Mouse (Mus musculus): ENCODE measurements around the gene Fermt2. TPM values are rescaled to one million over a fixed set of nuclear protein-coding genes. Genes with fewer than 3 reads are reported as not detected.
"Not testable (repeated sequence)": the region's sequence is repeated elsewhere in the genome, so short reads cannot be mapped to it uniquely, and the experiment has no call there.

Fermt2 gene
- total RNA-seq, 2 experiments from 2014 or later, result 78.6 to 81.1 TPM

GRCm38 (mm10) chr14:45478515-45478914 is 51.4 kb downstream of the Fermt2 start:
- DNase-seq (ENCODE audit: extremely low spot score in 1 of 2, low spot score in 2 of 2), result no peak
- intact Hi-C loops (cut with DNase I), result no loop called here

GRCm38 (mm10) chr14:45477651-45478050 is 52.3 kb downstream of the Fermt2 start:
- intact Hi-C loops (cut with DNase I), result no loop called here

GRCm38 (mm10) chr14:45476990-45477389 is 52.9 kb downstream of the Fermt2 start:
- intact Hi-C loops (cut with DNase I), result no loop called here

More at GRCm38 (mm10) chr14:45477651-45478050, 52.3 kb downstream of the Fermt2 start:
- peak in 1 of 2 experiments; percentile 46 for DNase-seq (ENCODE audit: extremely low spot score in 1 of 2, low spot score in 2 of 2)

GRCm38 (mm10) chr14:45472536-45472935 is 57.4 kb downstream of the Fermt2 start:
- DNase-seq (ENCODE audit: extremely low spot score in 1 of 2, low spot score in 2 of 2), result no peak
- intact Hi-C loops (cut with DNase I), result no loop called here

More at GRCm38 (mm10) chr14:45476990-45477389, 52.9 kb downstream of the Fermt2 start:
- no peak for DNase-seq (ENCODE audit: extremely low spot score in 1 of 2, low spot score in 2 of 2)

- intact Hi-C loops (cut with DNase I), result no loop called here
- DNase-seq (ENCODE audit: extremely low spot score in 1 of 2, low spot score in 2 of 2), result no peak
Measured at GRCm38 (mm10) chr14:45469446-45469845, 60.5 kb downstream of the Fermt2 start.

- intact Hi-C loops (cut with DNase I); DNase-seq (ENCODE audit: extremely low spot score in 1 of 2, low spot score in 2 of 2): not testable (repeated sequence)
Measured at GRCm38 (mm10) chr14:45466371-45466770, 63.5 kb downstream of the Fermt2 start.

- intact Hi-C loops (cut with DNase I), result no loop called here
- no peak for DNase-seq (ENCODE audit: extremely low spot score in 1 of 2, low spot score in 2 of 2)
Measured at GRCm38 (mm10) chr14:45464036-45465035, 65.6 kb downstream of the Fermt2 start.

GRCm38 (mm10) chr14:45463599-45463998 is 66.3 kb downstream of the Fermt2 start:
- DNase-seq (ENCODE audit: extremely low spot score in 1 of 2, low spot score in 2 of 2), result peak in 1 of 2 experiments; percentile 76
- intact Hi-C loops (cut with DNase I), result no loop called here

- no peak for DNase-seq (ENCODE audit: extremely low spot score in 1 of 2, low spot score in 2 of 2)
- intact Hi-C loops (cut with DNase I), result no loop called here
Measured at GRCm38 (mm10) chr14:45462875-45463475, 66.9 kb downstream of the Fermt2 start.

GRCm38 (mm10) chr14:45462374-45462773 is 67.5 kb downstream of the Fermt2 start:
- intact Hi-C loops (cut with DNase I), result no loop called here
- DNase-seq (ENCODE audit: extremely low spot score in 1 of 2, low spot score in 2 of 2), result peak; percentile 51 to 69

- no peak for DNase-seq (ENCODE audit: extremely low spot score in 1 of 2, low spot score in 2 of 2)
- intact Hi-C loops (cut with DNase I), result no loop called here
Measured at GRCm38 (mm10) chr14:45461945-45462344, 68.0 kb downstream of the Fermt2 start.

GRCm38 (mm10) chr14:45460491-45460890 is 69.4 kb downstream of the Fermt2 start:
- intact Hi-C loops (cut with DNase I), result no loop called here

GRCm38 (mm10) chr14:45459877-45460276 is 70.0 kb downstream of the Fermt2 start:
- no peak for DNase-seq (ENCODE audit: extremely low spot score in 1 of 2, low spot score in 2 of 2)
- intact Hi-C loops (cut with DNase I), result loop anchor here (5.0 kb wide), 1 partner anchor 67 kb away; no protein-coding TSS in a partner anchor

More at GRCm38 (mm10) chr14:45460491-45460890, 69.4 kb downstream of the Fermt2 start:
- DNase-seq (ENCODE audit: extremely low spot score in 1 of 2, low spot score in 2 of 2), result no peak

- DNase-seq (ENCODE audit: extremely low spot score in 1 of 2, low spot score in 2 of 2), result no peak
- intact Hi-C loops (cut with DNase I), result loop anchor here (5.0 kb wide), 1 partner anchor 70 kb away; no protein-coding TSS in a partner anchor
Measured at GRCm38 (mm10) chr14:45457003-45457402, 72.9 kb downstream of the Fermt2 start.

- no peak for DNase-seq (ENCODE audit: extremely low spot score in 1 of 2, low spot score in 2 of 2)
- intact Hi-C loops (cut with DNase I), result loop anchor here (5.0 kb wide), 1 partner anchor 71 kb away; no protein-coding TSS in a partner anchor
Measured at GRCm38 (mm10) chr14:45456502-45456846, 73.4 kb downstream of the Fermt2 start.

- peak in 1 of 2 experiments; percentile 52 for DNase-seq (ENCODE audit: extremely low spot score in 1 of 2, low spot score in 2 of 2)
- intact Hi-C loops (cut with DNase I), result loop anchor here (5.0 kb wide), 1 partner anchor 71 kb away; no protein-coding TSS in a partner anchor
Measured at GRCm38 (mm10) chr14:45455651-45456501, 74.0 kb downstream of the Fermt2 start.

- intact Hi-C loops (cut with DNase I), result no loop called here
- DNase-seq (ENCODE audit: extremely low spot score in 1 of 2, low spot score in 2 of 2), result no peak
Measured at GRCm38 (mm10) chr14:45453538-45454233, 76.2 kb downstream of the Fermt2 start.

GRCm38 (mm10) chr14:45452861-45453512 is 76.9 kb downstream of the Fermt2 start:
- no peak for DNase-seq (ENCODE audit: extremely low spot score in 1 of 2, low spot score in 2 of 2)
- intact Hi-C loops (cut with DNase I), result no loop called here

All from left cerebral cortex, postnatal 10 days (tissue).